Mouse (Mus musculus): ENCODE results near the gene Mrpl27.

DNA sequence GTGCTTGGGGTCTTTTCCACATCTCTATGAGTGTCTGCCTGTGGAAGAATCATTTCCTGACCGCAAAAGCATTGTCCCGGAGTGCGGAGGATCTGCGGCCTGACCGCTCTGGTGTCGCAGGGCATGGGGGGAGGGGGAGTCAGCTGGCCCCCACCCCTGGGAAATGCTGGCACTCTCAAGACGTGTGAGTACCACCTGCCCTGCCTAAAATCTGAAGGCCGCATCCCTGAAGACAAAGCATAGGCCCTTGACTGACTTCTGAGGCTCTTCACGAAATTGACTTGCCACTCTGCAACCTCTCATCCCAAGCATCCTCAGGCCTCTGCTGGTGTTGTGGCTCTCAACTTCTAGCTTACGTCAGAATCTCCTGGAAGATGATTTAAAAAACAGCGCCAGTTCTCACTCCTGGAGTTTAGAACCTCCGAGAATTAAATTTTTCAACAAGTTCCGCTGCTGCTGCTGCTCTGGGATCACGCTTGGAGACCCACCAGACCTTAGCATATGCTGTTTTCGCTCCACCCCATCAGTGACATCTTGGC, 24.1 kb downstream of the Mrpl27 start:
- TF ChIP-seq CTCF (conservative IDR thresholded peaks at IDR 0.05 in 1 of 2, IDR thresholded peaks at IDR 0.05 in 1 of 2; ENCODE audit: low read depth in 2 of 2, low read length in 2 of 2) (no peak), MAFK (IDR thresholded peaks at IDR 0.05; ENCODE audit: insufficient replicate concordance, low read length) (no peak), MAZ (IDR thresholded peaks at IDR 0.05; ENCODE audit: low read depth, low read length) (peak; percentile 60; the same call in 1 of the 2 replicates), HCFC1 (IDR thresholded peaks at IDR 0.05; ENCODE audit: low read depth, low read length) (no peak), POLR2A (IDR thresholded peaks at IDR 0.05; ENCODE audit: low read depth, low read length) (no peak), BHLHE40 (IDR thresholded peaks at IDR 0.05; ENCODE audit: low read depth, low read length) (no peak)
